Mouse (Mus musculus) retina, postnatal 7 days (tissue): Measurements from ENCODE around the gene Slc17a9.

Experiments
- DNase-seq: peaks from one replicate; pipeline ENCODE4 v3.0.0-alpha.2; 2012; ENCODE audit warnings: low read depth, low spot score

The Slc17a9 gene

DNA sequence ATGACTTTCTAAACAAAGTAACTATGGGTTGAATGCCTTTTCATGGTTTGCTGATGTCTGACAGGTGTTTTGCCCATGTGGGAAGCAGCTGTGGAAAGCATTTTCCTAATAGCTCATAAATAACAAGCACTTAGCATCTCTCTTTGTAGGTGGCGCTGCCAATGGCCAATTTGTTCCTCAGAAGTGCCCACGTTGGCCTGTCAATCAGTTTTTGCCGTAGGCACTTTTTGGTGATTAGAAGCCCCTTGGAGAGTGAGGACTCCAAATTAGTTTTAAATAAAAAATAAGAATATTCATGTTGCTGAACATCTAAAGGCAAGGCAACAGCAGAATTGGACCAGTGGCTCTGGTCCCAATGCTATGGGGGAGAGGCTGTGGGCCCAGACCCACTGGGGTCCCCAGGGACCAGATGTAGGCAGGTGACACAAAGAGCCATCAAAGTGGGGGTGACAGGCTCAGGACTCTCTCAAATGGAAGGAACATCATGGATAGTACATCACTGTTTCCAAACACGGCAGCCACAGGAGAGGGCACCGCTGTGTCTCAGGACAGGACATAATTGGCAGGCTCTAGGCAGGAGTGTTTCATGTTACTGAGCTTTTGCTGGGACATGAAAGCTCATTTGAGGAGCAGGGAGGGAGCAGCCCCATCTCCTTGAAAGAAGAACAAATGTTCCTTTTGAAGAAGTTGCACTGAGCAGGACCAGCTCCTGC is 30.1 kb downstream of the Slc17a9 start:
- DNase-seq = no peak

DNA sequence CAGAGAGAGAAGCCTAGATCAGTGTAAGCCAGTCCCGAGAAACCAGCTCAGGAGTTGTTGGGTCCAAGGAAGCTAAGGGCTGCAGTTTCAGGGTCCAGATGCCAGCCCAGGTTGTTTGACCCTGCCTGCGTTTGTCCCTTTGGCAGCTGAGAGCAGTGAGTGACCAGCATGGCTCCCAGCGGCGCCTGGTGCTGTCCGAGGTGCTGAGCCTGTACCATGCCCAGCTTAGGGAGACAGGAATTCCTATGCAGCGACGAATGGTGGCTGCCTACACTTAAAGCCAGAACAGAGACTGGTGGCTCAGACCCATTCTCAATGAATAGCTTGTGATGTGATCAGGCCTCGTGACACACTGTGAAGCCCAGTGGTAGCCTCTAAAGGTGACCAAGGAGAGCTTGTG is 30.8 kb downstream of the Slc17a9 start:
- DNase-seq = no peak

DNA sequence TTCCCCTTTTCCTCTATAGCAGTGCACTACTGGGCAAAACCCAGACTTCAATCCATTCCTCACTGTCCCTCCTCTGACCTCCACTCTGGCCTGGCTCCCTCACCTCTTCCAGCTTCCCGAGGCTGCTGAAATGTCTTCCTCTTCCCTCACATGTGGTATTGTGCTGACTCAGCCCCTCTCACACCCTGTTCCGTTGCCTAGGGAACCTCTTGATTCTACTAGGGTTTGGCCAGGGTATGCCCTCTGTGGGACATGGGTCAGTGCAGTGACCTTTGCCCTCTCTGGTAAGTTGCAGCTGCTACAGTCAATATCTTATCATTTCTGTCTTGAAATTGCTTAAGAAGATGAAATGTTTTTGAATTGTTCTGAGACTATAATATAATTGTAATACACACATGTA is 31.7 kb downstream of the Slc17a9 start:
- DNase-seq = no peak

DNA sequence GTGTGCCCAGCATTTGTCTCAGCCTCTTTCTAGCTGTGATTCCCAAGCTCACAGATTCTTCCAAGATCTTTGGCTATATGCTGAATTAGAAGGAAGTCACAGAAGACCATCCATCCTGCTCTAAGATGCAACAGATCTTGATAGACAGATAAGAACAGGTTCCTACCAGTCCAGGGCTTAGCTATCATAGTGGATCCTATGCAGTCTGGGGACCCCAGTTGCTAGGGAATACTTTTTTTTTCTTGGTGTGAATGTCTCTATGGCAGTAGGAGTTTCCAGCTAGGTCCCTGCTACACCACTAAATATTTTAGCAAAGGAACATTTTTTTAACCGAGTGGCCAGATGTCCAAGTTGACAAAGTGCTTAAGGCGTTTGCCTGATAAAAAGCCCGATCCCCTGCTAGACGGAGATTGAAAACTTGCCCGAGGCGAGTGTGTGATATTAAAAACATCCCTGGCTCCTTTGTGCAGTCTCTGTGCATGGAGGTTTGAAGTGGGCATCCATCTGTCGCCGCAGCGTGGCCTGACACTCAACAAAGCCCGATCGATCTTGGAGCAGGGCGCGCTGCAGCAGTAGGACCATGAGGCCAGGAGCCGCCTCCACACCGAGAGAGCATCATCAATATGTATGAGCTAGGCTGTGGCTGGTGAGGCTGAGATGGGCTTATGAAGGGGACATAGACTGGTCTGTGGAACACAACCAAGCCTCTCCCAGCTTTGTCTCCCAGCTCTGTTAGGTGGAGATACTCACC is 33.6 kb downstream of the Slc17a9 start:
- no peak for DNase-seq

DNA sequence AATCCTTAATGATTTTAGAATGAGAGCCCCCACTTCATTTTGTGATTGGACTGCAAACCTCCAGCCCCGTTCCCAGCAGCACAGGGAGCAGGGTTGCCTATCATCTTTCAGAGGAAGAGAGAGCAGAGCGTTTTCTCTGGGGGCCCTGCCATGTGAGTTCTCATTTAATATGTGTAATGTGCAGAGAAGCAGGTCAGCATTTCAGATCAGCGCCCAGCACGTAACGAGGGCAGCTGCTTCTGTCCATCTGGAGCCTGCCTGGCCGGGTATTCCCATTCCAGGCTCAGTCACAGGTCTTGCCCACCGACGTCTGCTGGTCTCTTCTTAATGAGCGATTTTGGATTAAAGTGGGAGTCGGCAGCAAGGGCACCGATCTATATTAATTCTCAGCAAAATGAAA is 39.9 kb downstream of the Slc17a9 start:
- no peak for DNase-seq

DNA sequence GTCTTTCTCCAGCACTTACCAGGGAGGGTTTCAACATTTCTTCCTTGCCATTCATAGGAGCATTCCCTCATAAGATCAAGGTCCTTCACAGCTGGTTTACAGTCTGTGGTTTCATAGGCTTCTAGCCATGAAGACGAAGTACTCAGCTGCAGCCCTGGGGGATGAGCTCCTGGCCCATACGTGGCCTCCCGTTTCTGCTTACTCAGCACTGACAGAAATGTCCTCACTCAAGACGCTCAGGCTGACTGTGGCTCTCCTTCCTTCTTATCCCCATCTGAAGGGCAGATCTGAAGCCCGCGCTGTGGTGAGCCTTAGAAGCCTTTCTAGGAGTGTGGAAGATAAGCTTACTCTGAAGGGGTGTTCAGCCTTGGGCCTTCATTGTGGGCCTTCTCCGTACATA is 40.6 kb downstream of the Slc17a9 start:
- DNase-seq = no peak

DNA sequence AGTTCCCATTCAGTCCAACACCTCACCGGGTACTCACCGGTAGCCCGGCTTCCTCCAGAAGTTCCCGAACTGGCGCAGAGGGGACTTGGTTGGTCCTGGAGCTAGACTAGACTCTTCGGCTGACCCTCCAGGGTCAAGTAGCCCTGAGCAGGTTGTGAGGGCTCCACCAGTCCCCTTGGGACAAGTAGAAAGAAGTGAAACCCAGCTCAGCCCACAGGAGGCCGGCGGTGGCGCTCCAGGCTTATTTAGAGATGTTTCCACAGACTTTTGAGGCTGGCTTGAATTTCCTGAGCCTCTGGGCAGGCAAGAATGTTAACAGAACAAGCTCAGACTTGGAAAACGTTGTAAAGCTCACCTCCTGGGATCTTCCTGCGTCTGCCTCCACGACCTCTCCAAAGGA is 50.2 kb downstream of the Slc17a9 start:
- DNase-seq = no peak

DNA sequence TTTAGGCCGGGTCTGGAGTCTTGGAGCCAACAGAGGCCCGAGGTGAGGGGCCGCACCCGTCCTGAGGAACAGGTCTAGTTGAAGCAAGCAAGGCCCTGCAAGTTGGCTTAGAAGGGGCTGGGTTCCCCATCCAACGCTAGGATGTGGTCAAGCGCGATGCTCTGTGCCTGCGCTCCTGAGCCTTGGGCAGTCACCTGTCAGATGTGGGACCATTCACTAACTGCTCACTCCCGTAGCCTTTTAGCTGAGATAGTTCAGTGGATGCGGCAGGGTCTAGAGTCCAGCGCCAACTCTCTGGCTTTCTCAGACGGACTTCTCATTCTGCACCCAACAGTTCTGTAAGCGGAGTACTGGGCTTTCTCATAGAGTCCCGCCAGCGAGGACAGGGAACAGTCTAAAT is 50.6 kb downstream of the Slc17a9 start:
- no peak for DNase-seq

DNA sequence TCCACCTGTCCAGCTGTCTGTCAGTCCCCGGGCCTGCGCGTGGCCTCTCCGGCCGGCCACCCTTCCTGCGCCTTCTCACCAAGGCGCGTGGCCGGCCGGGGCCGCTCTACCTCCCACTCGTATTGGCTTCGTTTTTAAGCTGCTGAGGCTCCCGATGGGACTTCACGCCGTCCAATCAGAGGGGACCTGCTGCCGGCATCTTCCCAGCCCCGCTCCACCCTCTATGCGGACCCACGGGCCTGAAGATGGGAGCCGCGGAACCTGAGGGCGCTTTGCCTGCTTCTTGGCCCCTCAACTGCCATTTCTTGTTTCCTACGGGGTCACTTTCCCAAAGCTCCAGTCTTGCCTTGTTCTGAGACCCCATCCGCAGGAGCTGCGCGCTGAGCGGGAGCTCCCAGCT is 51.7 kb downstream of the Slc17a9 start, which contains the start of gene Bhlhe23:
Bhlhe23 (minus strand) TSS at position 108 of the 400 bp plus-strand sequence.
- DNase-seq = no peak

DNA sequence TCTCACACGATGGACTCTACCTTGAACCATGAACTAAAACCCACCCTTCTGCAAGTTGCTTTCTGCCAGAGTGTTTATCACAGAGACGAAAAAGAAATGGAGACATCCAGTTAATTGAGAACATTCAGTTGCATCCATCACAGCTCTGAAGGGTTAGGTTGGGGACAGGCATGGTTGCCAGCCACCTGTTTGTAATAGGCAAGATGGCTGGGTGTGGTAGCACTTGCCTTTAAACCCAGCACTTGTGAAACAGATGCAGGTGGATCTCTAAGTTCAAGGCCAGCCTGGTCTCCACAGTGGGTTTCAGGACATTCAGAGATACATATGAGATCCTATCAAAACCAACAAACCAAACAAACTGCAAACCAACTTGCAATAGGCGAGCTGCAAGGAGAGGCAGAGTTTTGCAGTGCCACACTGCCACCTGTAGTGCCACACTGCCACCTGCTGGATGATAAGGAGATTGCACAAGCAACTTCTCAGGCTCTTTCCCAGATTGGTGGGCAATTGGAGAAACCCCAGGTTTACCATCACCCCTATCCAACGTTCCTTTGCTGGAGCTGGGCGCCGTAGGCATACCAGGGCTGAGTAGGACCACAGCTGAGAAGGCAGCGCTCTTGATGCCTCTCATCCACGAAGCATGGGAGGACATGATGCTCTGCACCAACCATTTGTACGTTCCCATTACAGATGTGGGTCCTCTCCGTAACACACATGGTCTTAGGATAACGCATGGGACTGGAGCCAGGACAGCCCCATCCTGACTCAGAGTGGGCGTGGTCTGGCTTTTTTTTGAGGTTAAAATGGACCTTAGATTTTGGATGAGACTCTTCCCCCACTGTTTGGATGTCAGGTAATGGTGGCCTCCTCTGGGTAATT is 54.4 kb downstream of the Slc17a9 start:
- peak; percentile 62 for DNase-seq

DNA sequence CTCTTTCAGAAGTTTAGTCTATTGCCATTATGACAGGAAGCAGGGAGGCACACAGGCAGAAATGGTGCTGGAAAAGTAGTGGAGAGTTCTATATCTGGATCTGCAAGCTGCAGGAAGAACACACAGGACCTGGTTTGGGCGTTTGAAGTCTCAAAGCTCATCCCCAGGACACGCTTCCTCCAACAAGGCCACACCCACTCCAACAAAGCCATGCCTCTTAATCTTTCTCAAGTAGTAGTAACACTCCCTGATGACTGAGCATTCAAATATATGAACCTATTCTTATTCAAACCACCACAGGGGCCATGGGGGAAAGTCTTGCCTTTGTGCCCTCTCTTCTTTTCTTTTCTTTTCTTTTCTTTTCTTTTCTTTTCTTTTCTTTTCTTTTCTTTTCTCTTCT is 55.2 kb downstream of the Slc17a9 start:
- DNase-seq = no peak

DNA sequence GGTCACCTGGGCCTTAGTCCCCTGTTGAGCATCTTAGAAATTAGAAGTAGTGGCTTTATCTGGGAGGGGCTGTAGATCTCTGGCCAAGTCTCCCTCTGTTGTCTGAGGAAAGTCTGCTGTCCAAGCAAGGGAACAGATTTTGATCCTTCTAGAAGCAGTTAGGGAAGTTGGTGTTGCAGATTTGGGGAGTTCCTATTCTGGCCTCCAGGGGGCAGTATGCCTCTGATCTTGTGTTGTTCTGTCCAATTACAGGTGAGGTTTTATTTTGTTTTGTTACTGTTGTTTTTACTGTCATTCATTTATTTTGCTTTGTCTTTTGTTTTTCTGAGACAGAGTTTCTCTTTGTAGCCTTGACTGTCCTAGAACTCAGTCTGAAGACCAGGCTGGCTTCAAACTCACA is 61.7 kb downstream of the Slc17a9 start:
- DNase-seq = no peak

DNA sequence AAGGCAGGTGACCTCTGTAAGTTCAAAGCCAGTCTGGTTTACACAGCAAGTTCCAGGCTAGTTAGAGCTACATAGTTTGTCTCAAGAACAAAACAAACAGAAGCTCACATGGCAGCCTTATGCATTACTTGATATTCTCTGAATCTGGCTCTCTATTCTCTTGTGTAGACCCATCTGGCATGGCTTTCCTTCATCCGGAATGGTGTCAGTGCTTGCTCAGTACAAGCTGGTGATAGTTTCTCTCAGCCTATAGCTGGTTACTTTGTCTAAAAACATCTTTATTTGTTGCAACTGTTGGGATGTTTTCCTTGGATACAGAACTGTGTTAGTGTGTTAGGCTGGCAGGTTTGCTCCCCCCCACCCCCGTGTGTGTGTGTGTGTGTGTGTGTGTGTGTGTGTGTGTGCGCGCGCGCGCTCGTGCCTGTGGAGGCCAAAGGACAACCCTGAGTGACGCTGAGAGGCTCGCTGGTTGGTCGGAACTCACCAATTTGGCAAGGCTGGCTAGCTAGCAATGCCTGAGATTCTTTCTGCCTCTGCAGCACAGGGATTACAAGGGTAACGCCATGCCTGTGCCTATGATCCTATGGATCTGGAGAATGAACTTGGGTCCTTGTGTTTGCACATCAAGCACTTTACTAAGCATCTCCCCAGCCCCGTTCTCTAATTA is 62.6 kb downstream of the Slc17a9 start:
- DNase-seq = no peak

DNA sequence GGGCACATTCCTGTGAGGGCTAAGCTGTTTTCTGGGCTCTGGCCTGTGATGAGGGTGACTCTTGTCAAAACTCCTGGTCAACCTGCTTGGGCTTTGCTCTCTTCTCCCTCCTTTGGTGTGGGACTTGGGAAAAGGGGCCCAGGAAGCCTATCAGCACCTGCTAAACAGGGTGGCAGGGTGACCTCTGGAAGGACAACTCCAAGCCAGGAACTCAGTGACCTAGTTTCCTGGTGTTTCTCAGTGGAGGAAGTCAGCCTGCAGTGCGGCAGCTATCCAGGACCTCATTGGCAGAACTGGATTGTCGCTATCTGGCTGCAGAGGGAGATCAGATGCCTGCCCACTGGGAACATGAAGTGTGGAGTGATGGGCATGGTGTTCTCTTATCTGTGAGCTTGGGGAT is 63.3 kb downstream of the Slc17a9 start:
- DNase-seq = no peak

DNA sequence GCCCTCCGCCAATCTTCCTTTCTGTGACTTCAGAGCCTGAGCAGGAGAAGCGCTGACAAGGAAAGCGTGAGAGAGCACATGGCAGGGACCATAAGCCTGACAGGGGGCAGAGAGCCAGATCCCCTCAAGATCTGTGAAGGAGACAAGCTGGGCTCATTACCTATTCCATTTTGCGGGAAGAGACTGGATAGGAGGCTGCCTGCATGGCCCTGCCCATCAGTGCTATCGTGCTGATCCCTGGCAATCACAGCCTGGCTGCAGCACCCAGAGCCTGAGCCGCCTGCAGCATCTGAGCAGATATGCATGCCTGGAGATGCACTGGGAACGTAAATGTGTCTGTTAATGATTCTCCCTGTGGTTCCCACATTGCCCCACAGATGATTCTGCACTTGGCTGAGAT is 63.8 kb downstream of the Slc17a9 start:
- DNase-seq = no peak

DNA sequence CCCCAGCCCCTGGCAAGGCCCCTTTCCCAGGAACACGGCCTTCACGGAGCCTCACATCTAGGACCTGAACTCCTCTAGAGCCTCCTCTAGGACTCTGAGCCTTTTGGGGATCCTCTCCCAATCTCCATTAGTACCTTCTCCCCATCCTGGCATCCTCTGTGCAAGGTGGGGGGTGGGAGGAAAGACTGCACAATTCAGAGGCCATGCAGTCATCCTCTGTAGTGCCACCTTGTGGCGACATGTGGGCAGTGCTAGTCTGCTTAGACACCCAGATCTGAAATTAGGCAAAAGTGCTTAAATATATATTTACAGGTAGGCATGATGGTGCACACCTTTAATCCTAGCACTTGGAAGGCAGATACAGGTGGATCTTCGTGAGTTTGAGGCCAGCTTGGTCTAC is 66.6 kb downstream of the Slc17a9 start:
- DNase-seq = peak; percentile 41
